Mouse (Mus musculus): ENCODE data around the gene Dscaml1. TPM values are rescaled to one million over a fixed set of nuclear protein-coding genes. Genes with fewer than 3 reads are reported as not detected.

Dscaml1 gene
- polyA plus RNA-seq, 1 experiment from 2014 or later: 0.87 TPM

- WGBS: 7% methylated on average over 10 of the region's 10 CpGs
- Histone ChIP-seq H3K9ac (no peak overlapping the region), H3K27ac (no peak overlapping the region), H3K36me3 (no peaks in the 10 kb centered on the region), H3K4me1 (peaks cover 3% of the 10 kb centered on the region), H3K27me3 (0 out of 2 replicates have a peak, but pooled peaks cover 8% of the 10 kb centered on the region), H3K9me3 (no peaks in the 10 kb centered on the region), H3K4me2 (replicated peaks) (peak overlapping the region; percentile 42), H3K4me3 (no peak overlapping the region)
- ATAC-seq (ENCODE audit: insufficient number of reproducible peaks, insufficient read depth, low FRiP score, low TSS enrichment): no peak
Observed at GRCm38 (mm10) chr9:45412287-45412686, 14.1 kb upstream of the Dscaml1 start.

- 77% methylated on average over 4 of the region's 4 CpGs for WGBS
- H3K27me3 ChIP-seq: 0 out of 2 replicates have a peak, but pooled peaks cover 8% of the 10 kb centered on the region
- no peak overlapping the region for H3K9ac ChIP-seq
- no peak overlapping the region for H3K4me3 ChIP-seq
- no peak for ATAC-seq (ENCODE audit: insufficient number of reproducible peaks, insufficient read depth, low FRiP score, low TSS enrichment)
- no peaks in the 10 kb centered on the region for H3K36me3 ChIP-seq
- no peaks in the 10 kb centered on the region for H3K9me3 ChIP-seq
- H3K4me1 ChIP-seq: peaks cover 2% of the 10 kb centered on the region
- H3K27ac ChIP-seq: no peak overlapping the region
- no peak overlapping the region for H3K4me2 ChIP-seq (replicated peaks)
Observed at GRCm38 (mm10) chr9:45412700-45413477, 13.5 kb upstream of the Dscaml1 start.

- H3K9me3 ChIP-seq: no peaks in the 10 kb centered on the region
- no peak overlapping the region for H3K4me3 ChIP-seq
- H3K4me2 ChIP-seq (replicated peaks): no peak overlapping the region
- H3K27ac ChIP-seq: no peak overlapping the region
- WGBS: 52% methylated on average over 5 of the region's 5 CpGs
- ATAC-seq (ENCODE audit: insufficient number of reproducible peaks, insufficient read depth, low FRiP score, low TSS enrichment): no peak
- H3K9ac ChIP-seq: no peak overlapping the region
- no peaks in the 10 kb centered on the region; the same call in 1 of the 2 replicates for H3K4me1 ChIP-seq
- peaks cover 8% of the 10 kb centered on the region; the same call in 1 of the 2 replicates for H3K27me3 ChIP-seq
- no peaks in the 10 kb centered on the region for H3K36me3 ChIP-seq
Observed at GRCm38 (mm10) chr9:45413478-45414140, 12.8 kb upstream of the Dscaml1 start.

GRCm38 (mm10) chr9:45415912-45416311, 10.5 kb upstream of the Dscaml1 start:
- no peaks in the 10 kb centered on the region for H3K9me3 ChIP-seq
- H3K9ac ChIP-seq: no peak overlapping the region
- H3K4me3 ChIP-seq: no peak overlapping the region
- H3K4me1 ChIP-seq: no peaks in the 10 kb centered on the region; the same call in 1 of the 2 replicates
- H3K4me2 ChIP-seq (replicated peaks): no peak overlapping the region
- H3K27me3 ChIP-seq: no peaks in the 10 kb centered on the region; the same call in 1 of the 2 replicates
- H3K27ac ChIP-seq: no peak overlapping the region
- ATAC-seq (ENCODE audit: insufficient number of reproducible peaks, insufficient read depth, low FRiP score, low TSS enrichment): no peak
- H3K36me3 ChIP-seq: no peaks in the 10 kb centered on the region
- 52% methylated on average over 4 of the region's 4 CpGs for WGBS

- no peak overlapping the region for H3K9ac ChIP-seq
- WGBS: 27% methylated on average over 8 of the region's 8 CpGs
- no peak overlapping the region for H3K4me3 ChIP-seq
- no peaks in the 10 kb centered on the region for H3K9me3 ChIP-seq
- ATAC-seq (ENCODE audit: insufficient number of reproducible peaks, insufficient read depth, low FRiP score, low TSS enrichment): no peak
- 0 out of 2 replicates have a peak overlapping the region, but pooled peaks have one; percentile 18 for H3K4me2 ChIP-seq (replicated peaks)
- no peaks in the 10 kb centered on the region; the same call in 1 of the 2 replicates for H3K4me1 ChIP-seq
- no peak overlapping the region for H3K27ac ChIP-seq
- H3K27me3 ChIP-seq: no peaks in the 10 kb centered on the region; the same call in 1 of the 2 replicates
- no peaks in the 10 kb centered on the region for H3K36me3 ChIP-seq
Observed at GRCm38 (mm10) chr9:45417245-45417644, 9.2 kb upstream of the Dscaml1 start.

GRCm38 (mm10) chr9:45418252-45418651, 8.2 kb upstream of the Dscaml1 start:
- no peak overlapping the region for H3K9ac ChIP-seq
- H3K4me1 ChIP-seq: no peaks in the 10 kb centered on the region
- no peaks in the 10 kb centered on the region for H3K9me3 ChIP-seq
- H3K27me3 ChIP-seq: no peaks in the 10 kb centered on the region; the same call in 1 of the 2 replicates
- no peak for ATAC-seq (ENCODE audit: insufficient number of reproducible peaks, insufficient read depth, low FRiP score, low TSS enrichment)
- no peak overlapping the region for H3K4me2 ChIP-seq (replicated peaks)
- H3K27ac ChIP-seq: no peak overlapping the region
- 53% methylated on average over 8 of the region's 8 CpGs for WGBS
- no peaks in the 10 kb centered on the region for H3K36me3 ChIP-seq
- no peak overlapping the region for H3K4me3 ChIP-seq

- H3K27ac ChIP-seq: no peak overlapping the region
- no peak overlapping the region for H3K9ac ChIP-seq
- H3K4me2 ChIP-seq (replicated peaks): no peak overlapping the region
- H3K36me3 ChIP-seq: no peaks in the 10 kb centered on the region
- no peaks in the 10 kb centered on the region for H3K4me1 ChIP-seq
- no peak for ATAC-seq (ENCODE audit: insufficient number of reproducible peaks, insufficient read depth, low FRiP score, low TSS enrichment)
- 61% methylated on average over 8 of the region's 8 CpGs for WGBS
- H3K9me3 ChIP-seq: no peaks in the 10 kb centered on the region
- peaks cover 5% of the 10 kb centered on the region for H3K27me3 ChIP-seq
- no peak overlapping the region for H3K4me3 ChIP-seq
Observed at GRCm38 (mm10) chr9:45421209-45421608, 5.2 kb upstream of the Dscaml1 start.

- WGBS: 72% methylated on average over 7 of the region's 7 CpGs
- no peaks in the 10 kb centered on the region for H3K4me1 ChIP-seq
- ATAC-seq (ENCODE audit: insufficient number of reproducible peaks, insufficient read depth, low FRiP score, low TSS enrichment): no peak
- no peaks in the 10 kb centered on the region for H3K9me3 ChIP-seq
- no peak overlapping the region for H3K9ac ChIP-seq
- no peak overlapping the region for H3K4me3 ChIP-seq
- H3K36me3 ChIP-seq: no peaks in the 10 kb centered on the region
- H3K4me2 ChIP-seq (replicated peaks): no peak overlapping the region
- peaks cover 18% of the 10 kb centered on the region for H3K27me3 ChIP-seq
- no peak overlapping the region for H3K27ac ChIP-seq
Observed at GRCm38 (mm10) chr9:45422761-45423298, 3.6 kb upstream of the Dscaml1 start.

GRCm38 (mm10) chr9:45429392-45429791, 3.0 kb downstream of the Dscaml1 start:
- 33% methylated on average over 5 of the region's 5 CpGs for WGBS
- no peaks in the 10 kb centered on the region for H3K36me3 ChIP-seq
- H3K4me1 ChIP-seq: peaks cover 10% of the 10 kb centered on the region
- H3K4me2 ChIP-seq (replicated peaks): no peak overlapping the region
- peaks cover 76% of the 10 kb centered on the region for H3K27me3 ChIP-seq
- H3K4me3 ChIP-seq: no peak overlapping the region
- no peak overlapping the region for H3K27ac ChIP-seq
- ATAC-seq (ENCODE audit: insufficient number of reproducible peaks, insufficient read depth, low FRiP score, low TSS enrichment): no peak
- no peak overlapping the region for H3K9ac ChIP-seq
- no peaks in the 10 kb centered on the region for H3K9me3 ChIP-seq

- 3% methylated on average over 50 of the region's 54 CpGs for whole genome bisulfite sequencing
- ATAC-seq (ENCODE audit: insufficient number of reproducible peaks, insufficient read depth, low FRiP score, low TSS enrichment): peak; percentile 28; the same call in 1 of the 2 replicates
- Histone ChIP-seq H3K27ac (no peak overlapping the region), H3K4me2 (replicated peaks) (peak overlapping the region; percentile 73), H3K4me1 (peaks cover 10% of the 10 kb centered on the region), H3K27me3 (peaks cover 80% of the 10 kb centered on the region), H3K36me3 (no peaks in the 10 kb centered on the region), H3K9me3 (no peaks in the 10 kb centered on the region), H3K9ac (peak overlapping the region; percentile 2), H3K4me3 (peak overlapping the region; percentile 36)
Observed at GRCm38 (mm10) chr9:45429951-45430697, 3.7 kb downstream of the Dscaml1 start.

GRCm38 (mm10) chr9:45430698-45430959, 4.2 kb downstream of the Dscaml1 start:
- peak overlapping the region; percentile 2 for H3K9ac ChIP-seq
- no peak for ATAC-seq (ENCODE audit: insufficient number of reproducible peaks, insufficient read depth, low FRiP score, low TSS enrichment)
- no peaks in the 10 kb centered on the region for H3K9me3 ChIP-seq
- H3K27ac ChIP-seq: no peak overlapping the region
- H3K4me3 ChIP-seq: peak overlapping the region; percentile 36
- 2% methylated on average over 17 of the region's 17 CpGs for WGBS
- peaks cover 10% of the 10 kb centered on the region for H3K4me1 ChIP-seq
- no peaks in the 10 kb centered on the region for H3K36me3 ChIP-seq
- H3K4me2 ChIP-seq (replicated peaks): peak overlapping the region; percentile 73
- peaks cover 80% of the 10 kb centered on the region for H3K27me3 ChIP-seq
